Mouse (Mus musculus) spleen, embryonic (tissue): ENCODE results near the gene Parva.

Source experiments
- CTCF ChIA-PET: fragments of 350-600 bp; sonication (Branson Sonifier 250); formaldehyde crosslinking; loops from one replicate; lab custom pipeline; 2022; lab: Charles Lee

The Parva gene

GRCm38 (mm10) chr7:112599650-112600049, 172.3 kb downstream of the Parva start:
- CTCF ChIA-PET = no interaction called here

- CTCF ChIA-PET = no interaction called here
Measured at GRCm38 (mm10) chr7:112600163-112600562, 172.9 kb downstream of the Parva start.

GRCm38 (mm10) chr7:112602966-112603365, 175.7 kb downstream of the Parva start:
- CTCF ChIA-PET = no interaction called here

- CTCF ChIA-PET = no interaction called here
Measured at GRCm38 (mm10) chr7:112603496-112604170, 176.3 kb downstream of the Parva start.

GRCm38 (mm10) chr7:112604209-112604608, 176.9 kb downstream of the Parva start:
- CTCF ChIA-PET = no interaction called here

- CTCF ChIA-PET = no interaction called here
Measured at GRCm38 (mm10) chr7:112614046-112614790, 186.9 kb downstream of the Parva start.

- CTCF ChIA-PET = no interaction called here
Measured at GRCm38 (mm10) chr7:112614791-112615668, 187.7 kb downstream of the Parva start.

- CTCF ChIA-PET = no interaction called here
Measured at GRCm38 (mm10) chr7:112620322-112621179, 193.2 kb downstream of the Parva start.

GRCm38 (mm10) chr7:112627481-112627880, 200.2 kb downstream of the Parva start:
- CTCF ChIA-PET = no interaction called here

- CTCF ChIA-PET = no interaction called here
Measured at GRCm38 (mm10) chr7:112634505-112635213, 207.4 kb downstream of the Parva start.

- CTCF ChIA-PET = no interaction called here
Measured at GRCm38 (mm10) chr7:112635936-112636335, 208.6 kb downstream of the Parva start.
